Mouse (Mus musculus) ovary, postnatal 36 days (tissue): Measurements from ENCODE around the gene Gm4303.
"Not testable (repeated sequence)": the region's sequence is repeated elsewhere in the genome, so short reads cannot be mapped to it uniquely, and the experiment has no call there.

Source experiments
- DNase-seq: peaks from one replicate; pipeline ENCODE4 v3.0.0; 2022; ENCODE audit warnings: low spot score, mixed read lengths

Gene Gm4303

GRCm38 (mm10) chr10:100345672-100346071, at the start of gene Gm4303:
Gene Gm4303 (plus strand): TSS chr10:100345972.
- not testable (repeated sequence) for DNase-seq

- no peak for DNase-seq
Observed at GRCm38 (mm10) chr10:100296105-100296504, 49.7 kb upstream of the Gm4303 start.

GRCm38 (mm10) chr10:100300106-100300505, 45.7 kb upstream of the Gm4303 start:
- DNase-seq: not testable (repeated sequence)

- DNase-seq: not testable (repeated sequence)
Observed at GRCm38 (mm10) chr10:100335376-100335775, 10.4 kb upstream of the Gm4303 start, which contains the start of gene Gm4301. Gene Gm4301 (plus strand): TSS chr10:100335676.

GRCm38 (mm10) chr10:100340536-100340935, 5.2 kb upstream of the Gm4303 start, which contains the start of gene Gm4302:
Gene Gm4302 (plus strand): TSS chr10:100340836.
- DNase-seq: not testable (repeated sequence)

- not testable (repeated sequence) for DNase-seq
Observed at GRCm38 (mm10) chr10:100350793-100351192, 5.0 kb downstream of the Gm4303 start, which contains the start of gene Gm4305. Gene Gm4305 (plus strand): TSS chr10:100351093.

GRCm38 (mm10) chr10:100356841-100357240, 11.1 kb downstream of the Gm4303 start:
- DNase-seq: peak; percentile 20

GRCm38 (mm10) chr10:100361038-100361437, 15.3 kb downstream of the Gm4303 start, which contains the start of gene Gm4307:
Gene Gm4307 (plus strand): TSS chr10:100361338.
- DNase-seq: not testable (repeated sequence)

GRCm38 (mm10) chr10:100382460-100382859, 36.7 kb downstream of the Gm4303 start, which contains the start of gene Gm4312:
Gene Gm4312 (minus strand): TSS chr10:100382560.
- not testable (repeated sequence) for DNase-seq
